Mouse (Mus musculus) spleen, adult 2 months (tissue): Measurements from ENCODE around the gene Plaur.

Experiments
- CTCF ChIP-seq: fragments of 200-500 bp; IDR thresholded peaks from 2 replicates; pipeline ENCODE4 v1.5.1; 2011; ENCODE audit warnings: mild to moderate bottlenecking, inconsistent platforms; ENCODE audit not compliant: insufficient read depth, insufficient read length, insufficient replicate concordance; ENCODE audit errors: extremely low read depth
- POLR2A ChIP-seq: fragments of 200-500 bp; IDR thresholded peaks from 2 replicates; pipeline ENCODE4 v1.6.1; 2011; ENCODE audit warnings: low read depth, low read length, inconsistent platforms

DNA sequence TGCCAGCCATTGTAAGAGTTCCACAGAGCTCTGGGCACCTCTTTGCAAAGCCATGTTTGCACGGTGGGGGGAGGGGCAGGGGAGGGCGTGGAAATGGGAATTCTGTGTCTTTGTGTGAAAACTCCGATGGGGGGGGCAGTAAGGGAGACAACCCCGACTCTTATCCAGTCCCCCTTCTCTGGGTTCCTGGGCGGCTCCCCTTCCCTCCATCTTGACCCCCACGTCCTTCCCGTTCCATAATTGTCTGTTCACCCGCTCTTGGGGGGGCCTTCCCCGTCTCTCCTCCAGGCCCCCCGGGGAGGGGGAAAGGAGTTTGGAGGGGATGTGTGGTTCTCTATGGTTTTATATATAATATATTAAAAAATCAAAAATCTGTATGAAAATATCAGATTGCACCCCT, 41.7 kb downstream of the Plaur start:
- TF ChIP-seq POLR2A (no peak), CTCF (no peak)
